Comparison of ENCODE assay signal across 29 mouse cellular contexts in the genomic region with DNA sequence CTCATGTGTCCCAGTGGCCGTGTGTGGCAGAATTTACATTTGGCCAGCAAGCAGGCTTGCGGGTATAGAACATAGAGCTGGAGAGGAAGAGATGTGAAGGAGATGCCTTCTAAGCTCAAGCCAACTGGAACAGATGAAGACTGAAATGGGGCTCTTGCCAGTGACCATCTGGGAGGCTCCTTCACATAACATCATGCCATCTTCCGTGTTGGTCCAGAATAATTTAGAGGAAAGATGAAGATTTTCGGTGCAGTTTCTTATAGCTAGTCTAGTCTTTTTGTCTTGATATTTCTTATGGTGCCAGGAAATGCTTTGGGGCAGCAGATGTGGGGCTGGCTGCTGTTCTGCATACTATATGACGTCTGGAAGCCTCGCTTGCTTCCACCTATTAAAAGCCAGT.
DNase-seq lines count a peak whose midpoint lies in the region; ATAC-seq and TF ChIP-seq lines count a peak whose summit lies in the region.
"Had no signal": no experiment of that assay in that cellular context is flagged by ENCODE, and none has a peak within 500 bp of the region (broad histone marks: within the 10 kb centered on the region; RNA-seq: fewer than 3 reads in every experiment).

No protein-coding gene starts in this region.

- DNase-seq in frontal cortex, postnatal 14 days (ENCODE audit: low spot score in 2 of 2), result no peak
- peak; percentile 46 to 50 for DNase-seq in left cerebral cortex, adult 18-20 months (ENCODE audit: low spot score in 2 of 2)
- DNase-seq in left cerebral cortex, adult 11 months (ENCODE audit: low spot score), result no peak
- no peak for DNase-seq in left cerebral cortex, adult 2 months (ENCODE audit: extremely low spot score in 1 of 2, low spot score in 2 of 2)
- peak; percentile 67 for DNase-seq in telencephalon, adult 2 months (ENCODE audit: low read depth, low spot score)
- DNase-seq in lung, postnatal 25 days (ENCODE audit: low spot score), result no peak
- DNase-seq: adrenal gland, postnatal 25 days; cerebellum, adult 8-10 months; gastrocnemius, postnatal 14 days; heart, adult 18-20 months; heart, postnatal 4 days; kidney, adult 9 months; kidney, postnatal 10 days; liver, embryonic 13.5 days; lung, adult 18-20 months; thymus, postnatal 4 days had no signal

- no peak for TF ChIP-seq CTCF in left cerebral cortex, adult 2 months (IDR thresholded peaks at IDR 0.05)

- H3K27ac ChIP-seq in left cerebral cortex, adult 2 months, result peak overlapping the region; percentile 90; the same call in 1 of the 2 replicates
- H3K27ac ChIP-seq: embryonic facial prominence, embryonic 13.5 days; forebrain, embryonic 10.5 days; hindbrain, embryonic 13.5 days; limb, embryonic 10.5 days; limb, embryonic 15.5 days; liver, embryonic 13.5 days; macrophage; midbrain, embryonic 13.5 days; neural tube, embryonic 13.5 days had no signal

- intact Hi-C loops in left cerebral cortex, adult 2 months (cut with DNase I), result loop anchor here (10.0 kb wide), 1 partner anchor 267 kb away; no protein-coding TSS in a partner anchor

- no peak overlapping the region for H3K4me3 ChIP-seq in left cerebral cortex, adult 2 months
- H3K4me3 ChIP-seq: embryonic facial prominence, embryonic 13.5 days; forebrain, embryonic 10.5 days; hindbrain, embryonic 13.5 days; limb, embryonic 10.5 days; limb, embryonic 15.5 days; liver, embryonic 13.5 days; midbrain, embryonic 13.5 days; neural tube, embryonic 13.5 days had no signal

- ATAC-seq in frontal cortex, adult (ENCODE audit: low TSS enrichment), result peak; percentile 27
- ATAC-seq: CD4-positive, CD25-positive, alpha-beta regulatory T cell, adult 4 months; forebrain, embryonic 16.5 days; intestine, postnatal 0 days; lung, postnatal 0 days; midbrain, embryonic 13.5 days had no signal

Comparison
In these comparisons a context has a peak if more than half of its experiments do, and no peak if none do; other contexts are left out.
1. DNase-seq: peak in left cerebral cortex, adult 18-20 months (2 of 2) and telencephalon, adult 2 months (single experiment); none in frontal cortex, postnatal 14 days (0 of 2), left cerebral cortex, adult 11 months (single experiment), left cerebral cortex, adult 2 months (0 of 2) and lung, postnatal 25 days (single experiment).